Mouse (Mus musculus): ENCODE data around the gene Krt36.

DNA sequence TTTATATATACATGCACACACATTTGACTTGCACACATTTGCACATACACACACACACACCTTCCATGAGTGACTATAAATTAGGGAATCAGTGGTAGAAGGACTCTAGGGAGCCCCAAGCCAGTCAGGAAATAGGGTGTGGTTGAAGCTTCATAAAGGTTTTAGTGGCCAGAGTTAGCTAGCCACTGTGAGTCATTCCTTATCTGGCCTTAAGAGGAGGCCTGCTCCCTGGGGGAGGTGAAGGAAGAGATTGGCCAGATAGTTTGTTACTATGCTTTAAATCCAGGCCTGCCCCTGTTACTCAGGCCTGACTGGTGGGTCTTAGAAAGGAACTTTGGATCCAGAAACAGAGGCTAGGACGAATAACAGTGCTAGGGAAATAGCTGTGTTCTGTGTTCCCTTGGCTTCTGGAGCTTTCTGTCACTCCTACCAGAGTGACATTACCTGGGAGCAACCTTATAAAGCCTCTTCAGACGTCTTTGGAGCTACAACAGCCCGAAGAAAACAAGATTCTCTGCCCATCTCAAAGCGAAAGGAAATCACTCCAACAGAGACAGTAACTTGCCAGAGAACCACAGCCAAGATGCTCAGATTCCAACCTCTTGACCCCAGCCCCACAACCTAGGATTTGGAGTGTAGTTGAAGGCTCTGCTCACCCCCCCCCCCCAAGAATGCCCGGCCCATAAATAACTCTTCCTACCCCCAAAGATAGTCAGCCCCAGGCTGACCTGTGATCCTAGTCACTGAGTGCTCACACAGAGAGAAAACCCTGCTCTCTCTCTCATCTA, 42.3 kb upstream of the Krt36 start:
- TF ChIP-seq CTCF (IDR thresholded peaks at IDR 0.05; ENCODE audit: low read depth) (no peak), EP300 (IDR thresholded peaks at IDR 0.05; ENCODE audit: low read depth) (no peak)

Measured in liver, postnatal 0 days (tissue).